Mouse (Mus musculus): Measurements from ENCODE around the gene Inf2.

DNA sequence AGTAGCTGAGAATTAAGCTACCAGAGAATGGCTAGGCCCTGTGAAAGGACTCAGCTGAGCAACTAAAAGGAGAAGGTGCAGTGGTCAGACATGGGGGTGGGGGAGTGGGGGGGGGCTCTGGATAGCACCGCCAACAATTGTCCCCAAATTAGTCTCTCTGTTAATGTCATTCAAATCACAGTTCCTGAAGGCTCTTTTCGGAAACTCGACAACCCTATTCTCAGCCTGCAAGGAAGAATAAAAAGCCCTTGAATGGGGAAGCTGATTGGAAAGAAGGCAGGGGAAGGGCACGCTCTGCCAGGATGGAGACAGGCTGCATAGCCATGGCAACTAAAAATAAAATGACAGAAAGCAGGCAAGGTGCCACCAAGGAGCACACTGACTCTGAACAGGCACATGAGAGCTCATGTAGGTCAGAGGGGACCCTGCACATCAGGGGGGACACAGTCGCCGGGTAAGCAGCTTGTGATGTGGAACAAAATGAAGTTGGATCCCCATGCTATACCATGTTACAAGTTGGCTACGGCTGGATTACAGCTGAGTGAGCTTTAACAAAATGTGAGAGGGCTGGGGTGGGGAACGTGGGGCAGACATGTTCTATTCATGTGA lies 47.0 kb upstream of the Inf2 start:
- no peak for TF ChIP-seq GATA1 (IDR thresholded peaks at IDR 0.05; ENCODE audit: borderline replicate concordance, low read length)
- TF ChIP-seq FLI1 (IDR thresholded peaks at IDR 0.05; ENCODE audit: low read length) = no peak

Data from megakaryocyte, embryonic 14.5 days (primary cell).